Mouse (Mus musculus): ENCODE measurements around the gene Akip1.

DNA sequence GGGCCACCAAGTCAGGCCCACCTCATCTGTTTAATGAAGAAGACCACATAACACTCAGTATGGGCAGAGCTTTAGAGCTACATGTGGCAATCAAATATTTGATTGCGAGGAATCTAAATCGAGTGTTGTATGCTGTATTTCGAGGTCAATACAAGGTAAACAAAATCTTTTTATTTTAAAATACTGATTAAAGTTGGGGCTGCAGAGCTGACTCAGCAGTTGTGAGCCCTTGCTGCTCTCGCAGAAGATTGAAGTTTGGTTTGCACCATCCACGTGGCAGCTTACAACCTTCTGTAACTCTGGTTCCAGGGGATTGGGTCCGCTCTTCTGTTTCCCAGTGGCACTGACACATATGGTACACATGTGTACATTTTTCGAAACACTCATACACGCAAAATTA is 50.5 kb downstream of the Akip1 start:
- TF ChIP-seq POLR2A (IDR thresholded peaks at IDR 0.05; ENCODE audit: insufficient read depth, low read depth, low read length) (no peak), CTCF (IDR thresholded peaks at IDR 0.05) (no peak)

Data from heart, adult 2 months (tissue).